Mouse (Mus musculus): Measurements from ENCODE around the gene Kcna2. TPM values are rescaled to one million over a fixed set of nuclear protein-coding genes. Genes with fewer than 3 reads are reported as not detected.
A peak's percentile ranks its signal among the peaks of the same experiment; 100 is the strongest.

Kcna2 gene
- polyA plus RNA-seq, 1 experiment from 2014 or later = 0.87 TPM

GRCm38 (mm10) chr3:107073863-107074262 is 27.1 kb upstream of the Kcna2 start:
- TF ChIP-seq EP300 (IDR thresholded peaks at IDR 0.05) = no peak
- peak; percentile 40; the same call in 1 of the 2 replicates for TF ChIP-seq CTCF (IDR thresholded peaks at IDR 0.05)
- H3K27me3 ChIP-seq (replicated peaks; ENCODE audit: insufficient read depth, low read length) = no peaks in the 10 kb centered on the region
- 52% methylated on average over 2 of the region's 2 CpGs for WGBS
- H3K9ac ChIP-seq (replicated peaks; ENCODE audit: low read depth) = no peak overlapping the region
- no peak for DNase-seq (ENCODE audit: low spot score)
- no peaks in the 10 kb centered on the region for H3K4me1 ChIP-seq (ENCODE audit: insufficient read depth, low read depth, low read length)
- no peak for ATAC-seq
- no peak overlapping the region for H3K4me2 ChIP-seq (replicated peaks; ENCODE audit: low read depth, low read length)
- H3K27ac ChIP-seq (ENCODE audit: low read length) = no peak overlapping the region
- no peak overlapping the region for H3K4me3 ChIP-seq (ENCODE audit: low read depth, low read length)
- H3K36me3 ChIP-seq (ENCODE audit: insufficient read depth, low read length) = no peaks in the 10 kb centered on the region
- no peaks in the 10 kb centered on the region for H3K9me3 ChIP-seq (ENCODE audit: low read length)

- no peaks in the 10 kb centered on the region for H3K9me3 ChIP-seq (ENCODE audit: low read length)
- 79% methylated on average over 1 of the region's 1 CpGs for WGBS
- no peak overlapping the region for H3K27ac ChIP-seq (ENCODE audit: low read length)
- no peaks in the 10 kb centered on the region for H3K4me1 ChIP-seq (ENCODE audit: insufficient read depth, low read depth, low read length)
- TF ChIP-seq EP300 (IDR thresholded peaks at IDR 0.05) = no peak
- TF ChIP-seq CTCF (IDR thresholded peaks at IDR 0.05) = no peak
- H3K4me3 ChIP-seq (ENCODE audit: low read depth, low read length) = no peak overlapping the region
- DNase-seq (ENCODE audit: low spot score) (no peak), ATAC-seq (no peak)
- H3K36me3 ChIP-seq (ENCODE audit: insufficient read depth, low read length) = no peaks in the 10 kb centered on the region
- no peak overlapping the region for H3K4me2 ChIP-seq (replicated peaks; ENCODE audit: low read depth, low read length)
- H3K9ac ChIP-seq (replicated peaks; ENCODE audit: low read depth) = no peak overlapping the region
- H3K27me3 ChIP-seq (replicated peaks; ENCODE audit: insufficient read depth, low read length) = no peaks in the 10 kb centered on the region
Measured at GRCm38 (mm10) chr3:107075705-107076104, 25.2 kb upstream of the Kcna2 start.

- Histone ChIP-seq H3K4me3 (ENCODE audit: low read depth, low read length) (no peak overlapping the region), H3K4me2 (replicated peaks; ENCODE audit: low read depth, low read length) (no peak overlapping the region), H3K4me1 (ENCODE audit: insufficient read depth, low read depth, low read length) (no peaks in the 10 kb centered on the region), H3K36me3 (ENCODE audit: insufficient read depth, low read length) (no peaks in the 10 kb centered on the region), H3K27ac (ENCODE audit: low read length) (no peak overlapping the region), H3K9ac (replicated peaks; ENCODE audit: low read depth) (no peak overlapping the region), H3K27me3 (replicated peaks; ENCODE audit: insufficient read depth, low read length) (no peaks in the 10 kb centered on the region), H3K9me3 (ENCODE audit: low read length) (no peaks in the 10 kb centered on the region)
- DNase-seq (ENCODE audit: low spot score) (peak; percentile 75), ATAC-seq (peak; percentile 93)
- TF ChIP-seq EP300 (IDR thresholded peaks at IDR 0.05) (peak; percentile 76), CTCF (IDR thresholded peaks at IDR 0.05) (no peak)
- WGBS = 44% methylated on average over 3 of the region's 3 CpGs
Measured at GRCm38 (mm10) chr3:107076658-107077057, 24.3 kb upstream of the Kcna2 start.

- Histone ChIP-seq H3K36me3 (ENCODE audit: insufficient read depth, low read length) (no peaks in the 10 kb centered on the region), H3K27me3 (replicated peaks; ENCODE audit: insufficient read depth, low read length) (no peaks in the 10 kb centered on the region), H3K4me2 (replicated peaks; ENCODE audit: low read depth, low read length) (no peak overlapping the region), H3K27ac (ENCODE audit: low read length) (no peak overlapping the region), H3K4me1 (ENCODE audit: insufficient read depth, low read depth, low read length) (no peaks in the 10 kb centered on the region), H3K9ac (replicated peaks; ENCODE audit: low read depth) (no peak overlapping the region), H3K9me3 (ENCODE audit: low read length) (no peaks in the 10 kb centered on the region), H3K4me3 (ENCODE audit: low read depth, low read length) (no peak overlapping the region)
- TF ChIP-seq CTCF (IDR thresholded peaks at IDR 0.05) = no peak
- TF ChIP-seq EP300 (IDR thresholded peaks at IDR 0.05) = no peak
- peak; percentile 34; the same call in 1 of the 2 replicates for ATAC-seq
- no peak for DNase-seq (ENCODE audit: low spot score)
- WGBS = 70% methylated on average over 2 of the region's 2 CpGs
Measured at GRCm38 (mm10) chr3:107077101-107077500, 23.8 kb upstream of the Kcna2 start.

DNA sequence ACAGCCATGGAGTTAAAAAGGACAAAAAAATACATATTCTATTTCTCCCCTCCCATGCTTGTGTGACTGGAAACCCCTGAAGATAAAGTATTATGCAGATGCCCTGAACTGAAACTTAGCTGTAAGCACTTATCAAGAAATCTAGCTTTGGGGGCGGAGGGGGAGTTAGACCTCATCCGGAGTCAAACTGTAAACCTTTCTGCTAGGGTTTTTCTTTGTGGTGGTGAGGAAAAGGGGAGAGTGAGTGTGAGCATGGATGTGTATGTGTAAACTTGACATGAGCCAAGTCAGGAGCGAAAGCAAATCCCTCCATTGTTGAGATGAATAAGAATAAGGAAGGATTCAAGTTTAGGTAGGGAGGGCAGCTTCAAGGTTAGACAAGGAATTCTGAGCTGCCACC is 20.1 kb upstream of the Kcna2 start:
- no peak overlapping the region for H3K9ac ChIP-seq (replicated peaks; ENCODE audit: low read depth)
- H3K27ac ChIP-seq (ENCODE audit: low read length) = no peak overlapping the region
- no peaks in the 10 kb centered on the region for H3K36me3 ChIP-seq (ENCODE audit: insufficient read depth, low read length)
- no peaks in the 10 kb centered on the region for H3K9me3 ChIP-seq (ENCODE audit: low read length)
- H3K4me2 ChIP-seq (replicated peaks; ENCODE audit: low read depth, low read length) = no peak overlapping the region
- DNase-seq (ENCODE audit: low spot score) (no peak), ATAC-seq (no peak)
- WGBS = 81% methylated on average over 3 of the region's 3 CpGs
- H3K4me3 ChIP-seq (ENCODE audit: low read depth, low read length) = no peak overlapping the region
- no peaks in the 10 kb centered on the region for H3K27me3 ChIP-seq (replicated peaks; ENCODE audit: insufficient read depth, low read length)
- TF ChIP-seq EP300 (IDR thresholded peaks at IDR 0.05) (no peak), CTCF (IDR thresholded peaks at IDR 0.05) (no peak)
- no peaks in the 10 kb centered on the region for H3K4me1 ChIP-seq (ENCODE audit: insufficient read depth, low read depth, low read length)

GRCm38 (mm10) chr3:107081227-107081626 is 19.7 kb upstream of the Kcna2 start:
- TF ChIP-seq EP300 (IDR thresholded peaks at IDR 0.05) (no peak), CTCF (IDR thresholded peaks at IDR 0.05) (peak; percentile 67)
- Histone ChIP-seq H3K9ac (replicated peaks; ENCODE audit: low read depth) (no peak overlapping the region), H3K4me3 (ENCODE audit: low read depth, low read length) (no peak overlapping the region), H3K4me2 (replicated peaks; ENCODE audit: low read depth, low read length) (no peak overlapping the region), H3K4me1 (ENCODE audit: insufficient read depth, low read depth, low read length) (no peaks in the 10 kb centered on the region), H3K9me3 (ENCODE audit: low read length) (no peaks in the 10 kb centered on the region), H3K36me3 (ENCODE audit: insufficient read depth, low read length) (no peaks in the 10 kb centered on the region), H3K27ac (ENCODE audit: low read length) (no peak overlapping the region), H3K27me3 (replicated peaks; ENCODE audit: insufficient read depth, low read length) (no peaks in the 10 kb centered on the region)
- DNase-seq (ENCODE audit: low spot score) (peak; percentile 72), ATAC-seq (no peak)
- WGBS = 28% methylated on average over 3 of the region's 3 CpGs

- 59% methylated on average over 3 of the region's 3 CpGs for WGBS
- Histone ChIP-seq H3K27me3 (replicated peaks; ENCODE audit: insufficient read depth, low read length) (no peaks in the 10 kb centered on the region), H3K4me3 (ENCODE audit: low read depth, low read length) (no peak overlapping the region), H3K36me3 (ENCODE audit: insufficient read depth, low read length) (no peaks in the 10 kb centered on the region), H3K27ac (ENCODE audit: low read length) (no peak overlapping the region), H3K9me3 (ENCODE audit: low read length) (no peaks in the 10 kb centered on the region), H3K4me2 (replicated peaks; ENCODE audit: low read depth, low read length) (no peak overlapping the region), H3K9ac (replicated peaks; ENCODE audit: low read depth) (no peak overlapping the region), H3K4me1 (ENCODE audit: insufficient read depth, low read depth, low read length) (no peaks in the 10 kb centered on the region)
- DNase-seq (ENCODE audit: low spot score) (no peak), ATAC-seq (no peak)
- TF ChIP-seq EP300 (IDR thresholded peaks at IDR 0.05) (no peak), CTCF (IDR thresholded peaks at IDR 0.05) (no peak)
Measured at GRCm38 (mm10) chr3:107084586-107084985, 16.4 kb upstream of the Kcna2 start.

Measured in lung, postnatal 0 days (tissue).